8 mouse cellular contexts compared by ENCODE assay signal in genomic region chr2:92840009-92840408, GRCm38 (mm10).
DNase-seq lines count a peak whose midpoint lies in the region; ATAC-seq and TF ChIP-seq lines count a peak whose summit lies in the region.

No protein-coding gene starts in this region.

- no peaks in the 10 kb centered on the region for H3K9me3 ChIP-seq in lung, embryonic 14.5 days (ENCODE audit: low read depth, low read length)

- no peaks in the 10 kb centered on the region for H3K36me3 ChIP-seq in lung, embryonic 14.5 days (ENCODE audit: insufficient read depth)

- H3K27me3 ChIP-seq in lung, embryonic 14.5 days (ENCODE audit: insufficient read depth, low read length): no peaks in the 10 kb centered on the region

- no peak overlapping the region for H3K9ac ChIP-seq in lung, embryonic 14.5 days

- peak; percentile 59 to 80 for DNase-seq in urinary bladder, postnatal 4 days (ENCODE audit: low spot score in 2 of 2)
- no peak for DNase-seq in urinary bladder, adult 2 months (ENCODE audit: low spot score)
- DNase-seq in kidney, postnatal 4 days: peak; percentile 85 to 86
- DNase-seq in lung, embryonic 14.5 days: peak; percentile 80
- peak; percentile 76 to 88 for DNase-seq in right cerebral cortex, adult 2 months (ENCODE audit: low spot score in 2 of 2)

- no peak overlapping the region for H3K4me3 ChIP-seq in lung, embryonic 14.5 days (ENCODE audit: low read depth, low read length)

- 18% methylated on average over 4 of the region's 4 CpGs for WGBS in lung, embryonic 14.5 days

- peak; percentile 79 for TF ChIP-seq CTCF in lung, embryonic 14.5 days (IDR thresholded peaks at IDR 0.05; ENCODE audit: low read depth)

- H3K27ac ChIP-seq in lung, embryonic 14.5 days (ENCODE audit: low read depth): no peak overlapping the region

- 0 out of 2 replicates have a peak, but pooled peaks have one; percentile 54 for ATAC-seq in cerebellum, adult (ENCODE audit: insufficient number of reproducible peaks, low FRiP score, low TSS enrichment)
- peak; percentile 76 for ATAC-seq in frontal cortex, adult (ENCODE audit: low TSS enrichment)
- no peak for ATAC-seq in lung, embryonic 14.5 days (ENCODE audit: insufficient read depth)
- ATAC-seq in erythroblast, adult 5-6 weeks (replicated peaks; ENCODE audit: low FRiP score, poor library complexity, severe bottlenecking): no peak

- H3K4me1 ChIP-seq in lung, embryonic 14.5 days (ENCODE audit: insufficient read depth): peaks cover 7% of the 10 kb centered on the region

- no peak overlapping the region for H3K4me2 ChIP-seq in lung, embryonic 14.5 days

Comparison
In these comparisons a context has a peak if more than half of its experiments do, and no peak if none do; other contexts are left out.
1. ATAC-seq: peak in cerebellum, adult (single experiment) and frontal cortex, adult (single experiment); none in lung, embryonic 14.5 days (single experiment) and erythroblast, adult 5-6 weeks (single experiment).